Mouse (Mus musculus) lung, postnatal 14 days (tissue): Measurements from ENCODE around the gene Gm11084.
"Not testable (repeated sequence)": the region's sequence is repeated elsewhere in the genome, so short reads cannot be mapped to it uniquely, and the experiment has no call there.

ENCODE experiments used
- DNase-seq: peaks from one replicate; pipeline ENCODE4 v3.0.0; 2021

Gene Gm11084

GRCm38 (mm10) chr2:72994165-72994564 is 7.6 kb upstream of the Gm11084 start:
- no peak for DNase-seq

- DNase-seq: no peak
Measured at GRCm38 (mm10) chr2:72992497-72992896, 6.0 kb upstream of the Gm11084 start.

- DNase-seq: not testable (repeated sequence)
Measured at GRCm38 (mm10) chr2:72988945-72989344, 2.4 kb upstream of the Gm11084 start.

GRCm38 (mm10) chr2:72985516-72985915 is 1.0 kb downstream of the Gm11084 start:
- no peak for DNase-seq

- no peak for DNase-seq
Measured at GRCm38 (mm10) chr2:72984806-72985205, 1.7 kb downstream of the Gm11084 start.

GRCm38 (mm10) chr2:72983211-72983610 is 3.3 kb downstream of the Gm11084 start:
- no peak for DNase-seq

- DNase-seq: no peak
Measured at GRCm38 (mm10) chr2:72982110-72982785, 4.3 kb downstream of the Gm11084 start.

GRCm38 (mm10) chr2:72981441-72982109 is 4.9 kb downstream of the Gm11084 start:
- no peak for DNase-seq

GRCm38 (mm10) chr2:72981075-72981420 is 5.5 kb downstream of the Gm11084 start:
- no peak for DNase-seq

GRCm38 (mm10) chr2:72980337-72981074 is 6.0 kb downstream of the Gm11084 start, which contains the start of gene Sp3:
Gene Sp3 (minus strand): TSS chr2:72980446.
- DNase-seq: peak; percentile 97

GRCm38 (mm10) chr2:72979659-72980071 is 6.9 kb downstream of the Gm11084 start:
- DNase-seq: peak; percentile 89

GRCm38 (mm10) chr2:72978901-72979658 is 7.4 kb downstream of the Gm11084 start:
- peak; percentile 90 for DNase-seq

GRCm38 (mm10) chr2:72978473-72978872 is 8.0 kb downstream of the Gm11084 start:
- no peak for DNase-seq

GRCm38 (mm10) chr2:72977272-72977671 is 9.2 kb downstream of the Gm11084 start:
- no peak for DNase-seq

- no peak for DNase-seq
Measured at GRCm38 (mm10) chr2:72976036-72976435, 10.5 kb downstream of the Gm11084 start.

- no peak for DNase-seq
Measured at GRCm38 (mm10) chr2:72970831-72971230, 15.7 kb downstream of the Gm11084 start.

- no peak for DNase-seq
Measured at GRCm38 (mm10) chr2:72970302-72970701, 16.2 kb downstream of the Gm11084 start.

GRCm38 (mm10) chr2:72968536-72968935 is 18.0 kb downstream of the Gm11084 start:
- DNase-seq: no peak

GRCm38 (mm10) chr2:72965450-72965849 is 21.1 kb downstream of the Gm11084 start:
- DNase-seq: no peak

- DNase-seq: no peak
Measured at GRCm38 (mm10) chr2:72956415-72956814, 30.1 kb downstream of the Gm11084 start.

- no peak for DNase-seq
Measured at GRCm38 (mm10) chr2:72952979-72953378, 33.5 kb downstream of the Gm11084 start.

- DNase-seq: no peak
Measured at GRCm38 (mm10) chr2:72935937-72936336, 50.6 kb downstream of the Gm11084 start.

- no peak for DNase-seq
Measured at GRCm38 (mm10) chr2:72932186-72932585, 54.3 kb downstream of the Gm11084 start.
